Mouse (Mus musculus): Measurements from ENCODE around the gene Trpm6.

GRCm38 (mm10) chr19:18873709-18874644 is 124.2 kb downstream of the Trpm6 start:
- no peak for TF ChIP-seq CTCF (IDR thresholded peaks at IDR 0.05; ENCODE audit: low read depth, low read length)
- TF ChIP-seq TAL1 (conservative IDR thresholded peaks at IDR 0.05; ENCODE audit: low read depth, low read length), result no peak
- TF ChIP-seq POLR2AphosphoS5 (IDR thresholded peaks at IDR 0.05; ENCODE audit: insufficient replicate concordance, low read depth, low read length), result no peak
- TF ChIP-seq GATA1 (IDR thresholded peaks at IDR 0.05; ENCODE audit: borderline replicate concordance, low read length), result no peak
